Mouse (Mus musculus) forebrain, postnatal 0 days (tissue): ENCODE data around the gene Nipal4. TPM values are rescaled to one million over a fixed set of nuclear protein-coding genes. Genes with fewer than 3 reads are reported as not detected.

ENCODE experiments used
- ATAC-seq: fragments of 200-750 bp; cut with Nextera tagmentation; 2 replicates; pipeline ENCODE4 v1.8.0; 2017; ENCODE audit warnings: mild to moderate bottlenecking, moderate library complexity
- DNase-seq: peaks from one replicate; pipeline ENCODE4 v3.0.0-alpha.2; 2015
- H3K27ac ChIP-seq: fragments of 300-500 bp; sonication (generic); 2 replicates; pipeline ENCODE4 v1.5.1; 2014; ENCODE audit warnings: low read depth, mild to moderate bottlenecking, antibody characterized with exemption, low read length, moderate library complexity, mixed read lengths
- H3K27me3 ChIP-seq: fragments of 300-500 bp; sonication (generic); 2 replicates; pipeline ENCODE4 v1.6.1; 2014; ENCODE audit warnings: mild to moderate bottlenecking, low read length, mixed read lengths; ENCODE audit not compliant: insufficient read depth
- H3K36me3 ChIP-seq: fragments of 300-500 bp; sonication (generic); 2 replicates; pipeline ENCODE4 v1.6.1; 2014; ENCODE audit warnings: mild to moderate bottlenecking, moderate library complexity; ENCODE audit not compliant: insufficient read depth
- H3K4me1 ChIP-seq: fragments of 300-500 bp; sonication (generic); 2 replicates; pipeline ENCODE4 v1.6.1; 2014; ENCODE audit warnings: antibody characterized with exemption; ENCODE audit not compliant: insufficient read depth
- H3K4me2 ChIP-seq: fragments of 300-500 bp; sonication (generic); 2 replicates; pipeline ENCODE4 v1.6.1; 2014; ENCODE audit warnings: low read depth, mild to moderate bottlenecking, moderate library complexity
- H3K4me3 ChIP-seq: fragments of 300-500 bp; sonication (generic); 2 replicates; pipeline ENCODE4 v1.5.1; 2014; ENCODE audit warnings: low read depth, low read length, mixed read lengths
- H3K9ac ChIP-seq: fragments of 300-500 bp; sonication (generic); 2 replicates; pipeline ENCODE4 v1.6.1; 2014; ENCODE audit warnings: mild to moderate bottlenecking
- H3K9me3 ChIP-seq: fragments of 300-500 bp; sonication (generic); 2 replicates; pipeline ENCODE4 v1.6.1; 2016; ENCODE audit warnings: low read length
- CTCF ChIP-seq: sonication (generic); IDR thresholded peaks from 2 replicates; pipeline ENCODE4 v1.5.1; 2016; ENCODE audit warnings: antibody characterized with exemption, control low read depth, low read depth
- WGBS: fragments of 180-500 bp; shearing (Covaris S2); extraction: QIAGEN DNeasy Blood & Tissue Kit; methylation state at CpG from one replicate; pipeline ENCODE4 v1.1.7; 2014; 5-methylcytosine and 5-hydroxymethylcytosine counted together
- polyA plus RNA-seq: library from polyadenylated mRNA; unstranded; fragments of >200 nt; fragmentation: Nextera tagmentation; extraction: Ambion mirVana; gene quantifications from 2 replicates; pipeline ENCODE4 v1.2.1, GENCODE M21; 2015
- total RNA-seq: library from RNA; depleted of rRNA; stranded (reverse); fragments of >200 nt; gene quantifications from 2 replicates; pipeline ENCODE4 v1.2.3, GENCODE M21; 2014

Nipal4 gene
- total and polyA plus RNA-seq, 2 experiments from 2014 or later, result 0.07 to 0.14 TPM

GRCm38 (mm10) chr11:46125093-46125834, 41.0 kb downstream of the Nipal4 start:
- Histone ChIP-seq H3K9ac (no peak overlapping the region), H3K4me2 (no peak overlapping the region), H3K4me1 (no peaks in the 10 kb centered on the region), H3K27ac (no peak overlapping the region), H3K4me3 (no peak overlapping the region), H3K27me3 (no peaks in the 10 kb centered on the region), H3K9me3 (no peaks in the 10 kb centered on the region), H3K36me3 (peaks cover 54% of the 10 kb centered on the region)
- ATAC-seq (no peak), DNase-seq (no peak)
- no peak for TF ChIP-seq CTCF
- WGBS, result 93% methylated on average over 12 of the region's 12 CpGs

- no peaks in the 10 kb centered on the region for H3K27me3 ChIP-seq
- DNase-seq, result no peak
- H3K4me2 ChIP-seq, result no peak overlapping the region
- TF ChIP-seq CTCF, result no peak
- H3K9me3 ChIP-seq, result no peaks in the 10 kb centered on the region
- H3K4me1 ChIP-seq, result no peaks in the 10 kb centered on the region
- ATAC-seq, result no peak
- 91% methylated on average over 8 of the region's 8 CpGs for WGBS
- no peak overlapping the region for H3K4me3 ChIP-seq
- H3K27ac ChIP-seq, result no peak overlapping the region
- H3K9ac ChIP-seq, result no peak overlapping the region
- peaks cover 59% of the 10 kb centered on the region for H3K36me3 ChIP-seq
These were observed 42.9 kb downstream of the Nipal4 start for GRCm38 (mm10) chr11:46123328-46123866.

GRCm38 (mm10) chr11:46122875-46123274, 43.4 kb downstream of the Nipal4 start:
- Histone ChIP-seq H3K9ac (no peak overlapping the region), H3K27me3 (no peaks in the 10 kb centered on the region), H3K36me3 (peaks cover 55% of the 10 kb centered on the region), H3K9me3 (no peaks in the 10 kb centered on the region), H3K27ac (no peak overlapping the region), H3K4me1 (no peaks in the 10 kb centered on the region), H3K4me2 (no peak overlapping the region), H3K4me3 (no peak overlapping the region)
- DNase-seq, result no peak
- TF ChIP-seq CTCF, result no peak
- ATAC-seq, result no peak
- WGBS, result 88% methylated on average over 4 of the region's 4 CpGs

- 88% methylated on average over 4 of the region's 4 CpGs for WGBS
- ATAC-seq (no peak), DNase-seq (no peak)
- Histone ChIP-seq H3K4me2 (no peak overlapping the region), H3K9me3 (no peaks in the 10 kb centered on the region), H3K36me3 (peaks cover 45% of the 10 kb centered on the region), H3K27me3 (no peaks in the 10 kb centered on the region), H3K4me3 (no peak overlapping the region), H3K4me1 (no peaks in the 10 kb centered on the region), H3K9ac (no peak overlapping the region), H3K27ac (no peak overlapping the region)
- TF ChIP-seq CTCF, result no peak
These were observed 44.6 kb downstream of the Nipal4 start for GRCm38 (mm10) chr11:46121666-46122065.

- H3K9me3 ChIP-seq, result no peaks in the 10 kb centered on the region
- peaks cover 43% of the 10 kb centered on the region for H3K36me3 ChIP-seq
- TF ChIP-seq CTCF, result no peak
- ATAC-seq (no peak), DNase-seq (no peak)
- no peak overlapping the region for H3K4me2 ChIP-seq
- H3K27ac ChIP-seq, result no peak overlapping the region
- H3K27me3 ChIP-seq, result no peaks in the 10 kb centered on the region
- H3K4me3 ChIP-seq, result no peak overlapping the region
- no peak overlapping the region for H3K9ac ChIP-seq
- 92% methylated on average over 10 of the region's 10 CpGs for WGBS
- no peaks in the 10 kb centered on the region for H3K4me1 ChIP-seq
These were observed 46.2 kb downstream of the Nipal4 start for GRCm38 (mm10) chr11:46120084-46120483.

GRCm38 (mm10) chr11:46119624-46120023, 46.7 kb downstream of the Nipal4 start:
- no peak overlapping the region for H3K4me3 ChIP-seq
- no peaks in the 10 kb centered on the region for H3K9me3 ChIP-seq
- no peak overlapping the region for H3K4me2 ChIP-seq
- no peaks in the 10 kb centered on the region for H3K27me3 ChIP-seq
- TF ChIP-seq CTCF, result no peak
- no peak overlapping the region for H3K27ac ChIP-seq
- peaks cover 43% of the 10 kb centered on the region for H3K36me3 ChIP-seq
- no peak for DNase-seq
- no peak for ATAC-seq
- H3K4me1 ChIP-seq, result no peaks in the 10 kb centered on the region
- WGBS, result 27% methylated on average over 4 of the region's 4 CpGs
- no peak overlapping the region for H3K9ac ChIP-seq

GRCm38 (mm10) chr11:46116510-46116909, 49.8 kb downstream of the Nipal4 start:
- Histone ChIP-seq H3K27me3 (no peaks in the 10 kb centered on the region), H3K9ac (no peak overlapping the region), H3K36me3 (peaks cover 32% of the 10 kb centered on the region), H3K27ac (no peak overlapping the region), H3K4me2 (no peak overlapping the region), H3K4me1 (no peaks in the 10 kb centered on the region), H3K4me3 (no peak overlapping the region), H3K9me3 (no peaks in the 10 kb centered on the region)
- DNase-seq (no peak), ATAC-seq (no peak)
- TF ChIP-seq CTCF, result no peak
- 90% methylated on average over 2 of the region's 2 CpGs for WGBS
